Mouse (Mus musculus) mouse embryonic stem cell (cell line): ENCODE measurements around the gene Lipn.

Experiments used
- in situ Hi-C, 2 experiments: fragments of 300-500 bp; cut with MboI; formaldehyde crosslinking; loops; 1 replicate in 1 of 2; 3 replicates in 1 of 2; pipeline ENCODE4 v1.14.3; 2019 to 2020; ENCODE audit warnings: low sequenced_read_pairs in 2 of 2, low pct_unique_long_range_greater_than_20kb in 1 of 2, mixed read lengths in 1 of 2; ENCODE audit not compliant: unreplicated experiment in 1 of 2

Lipn gene

DNA sequence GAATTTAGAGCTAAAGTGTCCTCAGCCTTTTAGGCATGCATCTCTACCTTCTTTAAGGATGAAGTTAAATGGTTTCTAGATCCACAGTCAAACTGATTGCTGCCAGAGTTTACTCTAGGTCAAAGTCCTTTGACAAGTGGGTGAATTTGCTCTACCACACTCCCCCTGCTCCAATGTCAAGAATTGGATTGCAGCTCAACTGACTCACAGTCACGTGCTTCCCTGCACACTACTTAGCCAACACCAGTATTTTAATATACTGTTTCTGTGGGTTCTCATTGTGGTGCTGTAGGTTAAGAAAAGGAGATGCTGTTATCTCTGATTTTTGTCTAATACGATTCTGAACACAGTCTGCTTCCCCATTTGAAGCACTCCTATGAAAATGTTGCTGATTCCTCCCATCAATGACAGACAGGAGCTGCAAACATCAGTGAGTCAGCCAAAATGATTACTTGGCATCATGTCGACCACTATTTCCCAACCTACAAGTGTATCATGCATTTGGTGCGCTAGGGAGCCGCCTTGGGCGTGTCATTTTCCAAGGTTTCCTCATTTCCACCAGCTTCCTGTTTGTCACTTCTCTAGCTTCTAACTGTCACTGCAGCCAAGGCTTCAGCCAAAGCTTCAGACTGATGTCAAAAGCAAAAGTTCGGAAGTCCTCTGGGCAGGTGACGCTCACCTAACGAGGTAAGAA is at the start of gene Lipn:
Gene Lipn (plus strand): TSS at position 580 of the 694 bp plus-strand sequence.
- in situ Hi-C loops = no loop called here

DNA sequence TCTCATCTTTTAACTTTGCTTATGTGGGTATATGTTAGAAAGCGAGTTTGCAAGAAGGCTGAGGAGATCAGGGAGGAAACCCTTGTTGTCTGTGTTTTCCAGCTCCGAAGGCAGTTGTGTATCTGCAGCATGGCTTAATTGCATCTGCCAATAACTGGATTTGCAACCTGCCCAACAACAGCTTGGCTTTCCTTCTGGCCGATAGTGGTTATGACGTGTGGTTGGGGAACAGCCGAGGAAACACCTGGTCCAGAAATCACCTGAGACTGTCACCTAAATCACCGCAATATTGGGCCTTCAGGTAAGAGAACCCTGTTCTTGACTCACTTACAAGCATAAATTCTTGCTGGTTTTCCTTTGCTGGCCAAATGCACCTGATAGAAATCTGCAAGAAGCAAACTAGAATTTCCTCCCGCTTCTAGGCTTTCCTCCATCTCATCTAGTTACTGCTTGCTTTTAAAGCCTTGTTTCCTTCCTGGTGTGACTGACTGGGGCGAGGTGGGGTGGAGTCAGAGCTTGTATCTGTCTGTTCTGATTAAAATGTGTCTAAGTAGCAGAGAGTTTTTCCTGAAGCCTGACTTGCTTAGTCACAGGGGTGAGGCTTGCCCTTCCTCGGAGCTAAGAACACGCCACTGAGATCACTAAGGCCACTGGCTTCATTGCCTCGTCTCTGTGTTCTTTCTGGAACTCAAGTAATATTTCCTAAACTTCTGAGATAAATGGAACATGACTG is 45.6 kb upstream of the Lipn start:
- in situ Hi-C loops = no loop called here

DNA sequence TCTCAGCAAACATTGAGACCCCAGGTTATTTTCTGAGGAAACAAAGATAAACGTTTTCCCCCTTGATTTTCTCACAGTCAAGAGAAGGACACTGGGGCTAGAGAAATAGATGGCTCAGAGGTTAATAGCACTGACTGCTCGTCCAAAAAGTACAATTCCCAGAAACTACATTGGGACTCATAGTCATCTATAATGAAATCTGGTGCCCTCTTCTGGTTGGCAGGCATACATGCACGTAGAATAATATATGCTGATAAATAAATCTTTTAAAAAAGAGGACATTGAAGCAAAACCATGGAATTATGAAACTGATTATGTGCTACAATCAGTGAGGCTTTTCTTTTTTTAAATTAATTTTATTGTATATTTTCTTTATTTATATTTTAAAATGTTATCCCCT is 44.4 kb upstream of the Lipn start:
- in situ Hi-C loops = no loop called here

DNA sequence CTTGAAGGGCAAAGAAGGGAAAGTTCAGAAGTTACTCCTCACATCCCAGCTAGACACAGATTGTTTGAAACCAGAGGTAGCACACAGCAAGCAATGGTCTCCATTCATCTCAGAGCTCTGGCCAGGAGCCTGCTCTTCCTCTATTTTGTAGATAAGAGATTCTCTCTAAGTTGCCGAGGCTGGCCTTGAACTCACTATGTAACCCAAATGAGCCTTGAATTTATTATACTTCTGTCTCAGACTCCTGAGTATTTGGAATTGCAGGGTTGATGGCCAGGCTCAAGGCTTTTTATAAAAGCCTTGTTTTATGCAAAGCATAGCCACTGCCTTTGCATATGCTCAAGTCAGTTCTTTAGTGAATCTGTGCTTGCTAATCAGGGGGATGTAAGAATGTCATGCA is 27.4 kb upstream of the Lipn start:
- in situ Hi-C loops = no loop called here

DNA sequence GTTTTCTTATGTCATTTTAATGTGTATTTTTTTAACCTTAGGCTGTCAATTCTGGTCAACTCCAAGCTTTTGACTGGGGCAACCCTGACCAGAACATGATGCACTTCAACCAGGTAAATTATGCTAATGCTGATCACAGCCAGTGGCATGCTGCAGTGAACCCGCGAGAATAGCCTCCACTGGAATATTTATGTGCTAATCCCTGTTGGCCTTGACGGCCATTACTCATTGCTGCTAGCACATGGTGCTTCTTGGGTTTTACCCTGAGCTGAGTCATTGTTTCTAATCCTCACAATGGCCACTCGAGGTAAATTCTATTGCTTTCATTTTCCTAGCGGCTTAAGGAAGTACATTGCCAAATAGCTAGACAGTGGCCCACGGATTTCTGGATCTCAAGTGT is 24.1 kb upstream of the Lipn start:
- in situ Hi-C loops = no loop called here

DNA sequence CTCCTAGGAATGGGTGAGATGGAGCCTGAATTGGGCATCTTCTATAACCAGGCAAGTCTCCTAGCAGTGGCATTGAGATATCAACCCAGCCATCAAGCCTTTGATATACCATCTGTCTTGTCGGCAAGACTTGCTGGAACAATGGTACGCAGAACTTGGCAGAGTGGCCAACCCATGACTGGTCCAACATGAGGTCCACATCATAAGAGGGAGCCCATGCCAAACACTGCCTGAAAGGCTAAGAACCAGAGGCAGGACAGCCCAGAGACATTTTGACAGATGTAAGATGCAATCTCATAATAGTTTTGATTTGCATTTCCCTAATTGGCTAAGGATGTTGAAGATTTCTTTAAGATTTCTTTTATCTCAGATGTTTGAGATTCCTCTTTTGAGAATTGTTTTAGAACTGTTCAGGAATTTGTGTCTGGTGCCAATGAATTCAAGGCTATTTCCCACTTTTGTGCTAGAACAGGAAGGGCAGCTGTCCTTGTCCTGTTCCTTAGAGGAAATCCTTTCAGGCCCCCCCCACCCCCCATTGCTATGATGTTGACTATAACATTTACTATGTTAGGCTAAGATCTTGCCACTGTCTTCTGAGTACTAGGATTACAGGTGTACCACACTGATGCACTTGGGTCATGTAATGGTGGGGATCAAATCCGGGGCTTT is 17.7 kb upstream of the Lipn start:
- in situ Hi-C loops = no loop called here

DNA sequence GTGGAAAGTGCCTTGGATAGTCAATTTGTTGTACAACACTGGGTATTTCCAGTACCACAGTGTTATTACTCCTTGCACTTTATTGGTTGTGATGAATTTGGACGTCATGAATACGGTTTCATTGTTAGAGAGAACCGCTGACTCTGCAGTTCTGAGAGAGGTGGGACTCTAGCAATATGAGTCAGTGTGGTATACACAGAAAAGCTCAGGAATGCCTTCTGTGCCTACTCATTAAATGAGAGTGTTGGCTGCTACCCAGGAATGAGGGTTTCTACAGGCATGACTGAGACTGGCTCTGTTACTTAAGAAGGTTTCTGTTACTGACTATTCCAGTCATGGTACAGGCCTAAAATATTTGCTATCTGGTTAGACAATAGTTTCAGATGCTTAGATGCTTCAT is 15.7 kb upstream of the Lipn start:
- in situ Hi-C loops = no loop called here

DNA sequence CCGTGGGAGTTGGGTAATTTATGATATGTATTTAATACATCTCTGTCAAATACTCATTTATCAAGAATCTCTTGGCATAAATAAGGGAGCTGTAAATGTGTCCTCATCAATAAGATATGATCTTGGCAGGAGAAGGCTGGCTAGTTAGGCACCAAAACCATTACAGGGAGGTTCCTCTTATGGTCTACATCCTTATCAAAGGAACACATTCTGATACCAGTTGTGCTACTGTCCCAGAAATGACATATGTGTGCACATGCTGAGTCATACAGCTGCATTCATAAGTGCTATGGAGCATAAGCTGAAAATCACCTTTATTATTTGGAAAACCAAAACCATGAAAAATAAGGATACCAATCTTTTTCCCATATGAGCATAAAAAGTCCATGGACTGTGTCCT is 3.6 kb upstream of the Lipn start:
- in situ Hi-C loops = no loop called here

DNA sequence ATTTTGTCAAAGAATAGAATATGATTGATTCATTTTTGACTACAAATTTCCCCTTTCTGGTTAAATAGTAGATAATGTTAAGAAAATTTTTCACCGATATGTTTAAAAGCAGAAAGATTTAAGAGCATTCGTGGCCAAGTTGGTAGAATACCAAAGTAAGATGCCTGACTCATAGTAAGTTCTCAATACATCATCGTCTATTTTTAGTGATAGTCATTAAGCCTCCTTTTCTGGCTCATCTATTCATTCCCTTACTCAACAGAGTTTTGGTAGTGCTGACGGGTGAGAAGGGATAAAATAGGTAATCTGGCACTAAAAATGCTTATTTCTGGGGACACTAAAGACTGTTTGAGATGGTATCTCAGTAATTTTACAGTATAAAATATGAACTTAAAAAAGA is 3.1 kb upstream of the Lipn start:
- in situ Hi-C loops = no loop called here

DNA sequence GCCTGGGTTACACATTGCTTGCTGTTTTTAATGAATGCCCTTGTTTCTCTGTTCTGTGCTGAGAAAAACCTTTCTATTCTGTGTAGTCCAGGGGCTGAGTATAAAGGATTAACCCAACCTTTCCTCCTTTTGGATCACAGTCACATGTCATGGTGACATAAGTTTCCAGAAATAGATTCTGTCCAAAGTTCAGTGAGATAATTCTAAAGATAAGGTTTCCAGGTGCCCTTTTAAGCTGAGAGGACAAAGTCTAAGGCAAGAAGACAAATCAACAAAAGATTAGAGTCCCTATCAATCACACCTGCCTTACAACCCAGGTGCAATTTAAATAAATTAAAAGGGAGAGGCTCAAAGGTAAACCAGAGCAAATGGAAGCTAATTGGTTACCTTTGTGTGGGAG is 7.1 kb downstream of the Lipn start:
- in situ Hi-C loops = no loop called here

DNA sequence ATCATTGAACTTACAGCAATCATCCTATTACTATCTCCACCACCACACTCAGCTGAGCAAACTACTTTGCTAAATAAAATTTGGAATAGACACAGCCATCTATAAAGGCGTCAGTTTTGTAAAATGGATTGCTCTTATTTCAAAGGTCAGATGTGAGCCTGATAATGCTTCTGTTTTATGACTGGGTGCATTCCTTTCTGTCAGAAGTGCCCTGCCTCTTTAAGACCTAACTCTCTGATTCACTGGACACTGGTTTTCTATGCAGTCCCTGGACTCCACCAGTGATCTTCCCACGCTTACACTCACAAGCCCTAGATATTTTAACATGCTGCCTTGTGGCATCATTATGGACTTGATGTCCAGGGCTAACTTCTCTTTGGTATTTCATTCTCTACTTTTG is 11.0 kb downstream of the Lipn start:
- in situ Hi-C loops = no loop called here

DNA sequence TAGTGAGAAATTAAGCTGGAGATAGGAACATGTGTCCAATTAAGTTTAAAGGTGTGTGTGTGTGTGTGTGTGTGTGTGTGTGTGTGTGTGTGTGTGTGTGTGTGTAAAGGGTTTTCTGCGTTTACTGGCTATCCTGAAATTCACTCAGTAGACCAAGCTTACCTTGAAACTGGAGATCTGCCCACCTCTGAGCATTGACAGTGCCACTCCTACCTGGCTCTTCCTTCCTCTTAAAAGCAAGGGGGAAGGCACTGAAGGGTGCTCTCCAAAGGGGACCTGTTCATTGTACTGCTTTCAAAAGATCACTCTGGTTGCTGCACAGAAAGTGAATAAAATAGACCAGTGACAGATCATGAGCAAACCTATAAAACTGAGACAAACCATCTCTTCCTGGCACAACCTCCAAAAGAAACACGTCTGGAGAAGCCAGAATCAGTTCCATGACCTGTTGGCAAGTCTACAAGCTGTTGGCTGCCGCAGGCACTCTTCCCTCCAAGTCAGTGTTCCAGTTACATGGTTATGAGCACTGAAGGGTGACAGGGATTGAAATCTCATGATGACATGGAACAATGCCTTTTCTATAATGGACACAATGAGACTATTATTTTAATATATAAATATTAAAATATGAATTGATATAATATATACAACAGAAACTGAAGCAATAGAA is 22.0 kb downstream of the Lipn start:
- in situ Hi-C loops = no loop called here

DNA sequence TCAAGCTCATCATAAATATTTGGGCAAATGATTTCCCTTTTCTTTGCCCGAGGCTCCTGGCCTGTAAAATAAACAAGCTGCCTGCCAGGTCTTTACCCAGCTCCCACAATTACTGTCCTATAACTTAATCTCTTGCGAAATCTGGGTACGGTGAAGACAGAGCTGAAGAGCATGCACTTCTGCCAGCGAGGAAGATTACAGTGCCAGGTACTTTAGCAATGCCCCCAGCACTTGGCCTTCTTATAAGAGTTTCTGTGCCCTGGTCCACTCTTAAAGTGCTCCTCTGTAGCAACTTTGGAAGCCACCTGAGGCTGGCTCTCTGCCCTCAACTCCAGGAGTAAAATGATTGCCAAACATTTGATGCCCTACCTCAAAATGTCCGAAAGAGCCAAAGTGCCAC is 28.2 kb downstream of the Lipn start:
- in situ Hi-C loops = no loop called here

DNA sequence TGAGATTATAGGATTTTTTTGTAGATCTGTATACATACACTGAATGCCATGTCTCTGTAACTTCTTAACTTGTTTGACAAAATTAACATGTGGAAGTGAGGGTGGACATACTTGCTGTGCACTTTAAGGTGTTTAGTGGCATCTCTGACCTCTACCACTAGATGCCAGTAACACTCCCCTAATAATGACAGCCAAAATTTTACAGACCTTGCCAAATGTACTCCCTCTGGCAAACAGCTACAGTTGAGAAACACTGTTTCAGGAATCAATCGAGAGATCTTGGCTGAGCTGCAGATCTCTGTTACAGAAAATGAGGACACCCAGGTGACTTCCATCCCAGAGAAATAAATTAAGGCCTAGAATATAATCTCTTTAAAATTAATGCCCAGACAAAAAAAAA is 29.1 kb downstream of the Lipn start:
- in situ Hi-C loops = no loop called here

DNA sequence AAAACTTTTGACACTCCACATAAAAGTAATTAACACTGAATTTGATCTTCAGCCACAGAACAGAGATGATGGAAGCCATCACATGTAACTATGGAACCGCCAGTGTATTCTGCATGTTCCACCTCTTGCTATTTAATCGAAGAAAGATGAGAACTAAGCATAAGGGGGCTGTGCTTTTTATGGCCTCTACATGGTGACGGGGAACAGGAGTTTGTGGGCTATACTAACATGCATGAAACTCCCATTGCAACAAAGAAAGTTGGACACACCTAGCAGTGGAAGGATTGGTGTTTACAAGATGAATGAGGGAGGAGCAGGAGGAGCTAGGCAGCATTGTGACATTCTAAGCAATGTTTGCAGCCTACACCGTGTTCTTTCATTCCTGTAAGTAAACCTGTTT is 33.5 kb downstream of the Lipn start, which contains the start of gene Lipm:
Gene Lipm (plus strand): TSS at position 301 of the 400 bp plus-strand sequence.
- in situ Hi-C loops = no loop called here

DNA sequence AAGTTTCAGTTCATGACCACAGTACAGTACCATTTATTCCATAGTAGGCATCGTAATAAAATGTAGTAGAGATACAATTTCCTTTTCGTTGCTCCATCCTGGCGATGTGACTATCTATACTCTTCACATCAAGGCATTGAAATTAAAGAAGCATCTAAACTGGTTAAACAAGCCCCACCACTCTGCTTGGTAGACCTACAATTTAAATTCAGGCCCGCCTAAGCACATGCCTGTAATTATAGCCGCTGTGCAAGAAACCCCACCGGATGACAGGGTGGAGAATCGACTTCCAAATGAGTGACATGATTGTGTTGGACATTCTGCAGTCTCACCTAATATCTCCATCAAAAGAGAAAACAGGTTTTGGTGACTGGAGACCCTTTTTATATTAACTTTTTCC is 34.7 kb downstream of the Lipn start:
- in situ Hi-C loops = no loop called here

DNA sequence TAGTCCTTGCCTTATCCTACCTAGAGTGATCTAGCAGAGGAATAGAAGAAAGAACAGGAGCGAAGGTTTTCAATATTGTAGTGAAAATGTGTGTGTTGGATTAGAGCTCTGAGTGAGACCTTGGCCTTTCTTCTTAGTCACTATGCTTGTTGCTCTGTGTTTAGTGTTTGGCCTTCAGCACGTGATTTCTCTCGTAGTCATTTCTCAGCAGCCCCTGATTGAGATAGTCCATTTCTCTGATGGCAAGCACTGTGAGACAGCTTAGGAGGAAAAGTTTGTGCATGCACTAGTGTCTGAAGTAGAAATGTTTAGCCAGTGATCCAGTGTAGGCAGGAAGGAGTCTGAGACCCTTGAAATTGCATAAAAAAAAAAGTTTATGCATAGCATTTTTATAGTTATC is 37.7 kb downstream of the Lipn start:
- in situ Hi-C loops = no loop called here

DNA sequence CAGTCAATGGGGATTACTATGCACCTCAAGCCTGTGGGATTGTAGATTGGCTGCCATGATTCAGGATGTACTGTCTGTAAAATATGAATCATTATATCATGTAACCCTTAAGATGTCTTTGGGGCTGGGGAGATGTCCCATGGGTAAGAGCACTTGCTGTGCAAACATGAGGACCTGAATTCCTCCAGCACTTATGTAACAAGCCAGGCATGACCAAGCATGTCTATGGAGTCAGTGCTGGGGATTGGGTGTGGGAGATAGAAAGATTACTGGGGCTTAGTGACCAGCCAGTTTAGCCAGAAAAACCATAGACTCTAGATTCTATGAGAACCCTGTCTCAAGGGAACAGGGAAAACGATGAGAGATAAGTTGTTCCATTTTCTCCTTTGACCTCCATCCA is 51.9 kb downstream of the Lipn start:
- in situ Hi-C loops = no loop called here

DNA sequence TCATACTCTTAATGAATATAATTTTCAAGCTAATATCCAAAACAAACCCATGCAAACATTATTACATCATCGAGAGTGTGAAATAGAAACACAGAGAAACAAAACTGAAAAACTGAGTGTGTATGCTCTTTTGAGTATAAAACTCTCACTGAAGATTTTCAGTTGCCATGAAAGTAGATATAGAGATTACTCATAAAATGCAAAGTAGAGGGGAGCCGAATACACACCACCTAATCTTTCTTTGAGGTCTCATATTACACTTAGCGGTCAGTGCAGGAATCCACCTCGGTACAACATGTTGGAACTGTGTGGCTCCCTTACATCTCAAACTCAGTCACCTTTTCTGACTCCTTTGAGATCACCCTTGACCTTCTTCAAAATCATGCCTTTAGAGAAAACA is 52.5 kb downstream of the Lipn start:
- in situ Hi-C loops = no loop called here
